Mouse (Mus musculus) embryo, embryonic 10 days (tissue): Measurements from ENCODE around the gene Bicd2.
"Not testable (repeated sequence)": the region's sequence is repeated elsewhere in the genome, so short reads cannot be mapped to it uniquely, and the experiment has no call there.

Experiments used
- DNase-seq: peaks from one replicate; pipeline ENCODE4 v3.0.0-alpha.2; 2015; ENCODE audit warnings: low spot score

The Bicd2 gene

DNA sequence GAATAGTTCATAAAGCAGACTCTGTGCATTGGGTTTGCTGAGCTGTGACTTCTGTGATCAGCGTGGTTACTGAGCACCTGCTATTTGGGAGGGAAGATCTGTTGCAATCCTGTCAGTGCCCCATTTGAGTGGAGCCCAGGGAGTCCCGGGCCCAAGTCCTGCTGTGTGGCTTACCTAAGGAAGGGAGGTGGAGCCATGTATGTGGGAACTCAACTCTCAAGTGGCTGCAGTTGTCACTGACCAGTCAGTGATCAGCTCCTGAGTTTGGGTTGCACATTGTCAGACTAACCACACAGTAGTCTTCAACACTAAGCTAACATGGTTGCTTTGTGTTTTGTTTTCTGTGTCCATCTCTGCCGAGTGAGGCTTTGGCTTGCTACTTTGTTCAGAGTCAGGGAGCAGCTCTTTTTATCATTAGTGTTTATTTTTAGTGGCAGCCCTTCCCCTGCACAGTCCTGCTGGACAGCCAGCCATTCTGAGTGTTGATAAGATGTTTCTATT, 19.6 kb downstream of the Bicd2 start:
- no peak for DNase-seq

DNA sequence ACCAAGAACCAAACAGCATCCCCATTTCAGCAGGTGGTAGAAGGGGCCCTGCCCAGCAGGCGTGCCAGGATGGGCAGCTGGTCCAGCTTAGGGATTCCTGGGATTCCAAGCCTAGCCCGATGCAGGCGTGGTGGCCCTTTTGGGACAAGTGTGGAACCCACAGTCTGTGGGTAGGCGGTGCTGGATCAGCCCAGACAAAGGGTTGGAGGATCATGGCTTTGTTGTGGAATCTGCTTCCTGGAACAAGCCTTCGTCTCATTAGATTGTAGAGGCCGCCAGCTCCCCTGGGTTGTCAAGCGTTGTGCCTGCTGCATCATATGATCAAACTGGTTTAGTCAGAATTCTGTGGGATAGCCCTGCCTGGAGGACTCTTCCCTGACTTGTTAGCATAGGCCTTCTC, 21.0 kb downstream of the Bicd2 start:
- no peak for DNase-seq

DNA sequence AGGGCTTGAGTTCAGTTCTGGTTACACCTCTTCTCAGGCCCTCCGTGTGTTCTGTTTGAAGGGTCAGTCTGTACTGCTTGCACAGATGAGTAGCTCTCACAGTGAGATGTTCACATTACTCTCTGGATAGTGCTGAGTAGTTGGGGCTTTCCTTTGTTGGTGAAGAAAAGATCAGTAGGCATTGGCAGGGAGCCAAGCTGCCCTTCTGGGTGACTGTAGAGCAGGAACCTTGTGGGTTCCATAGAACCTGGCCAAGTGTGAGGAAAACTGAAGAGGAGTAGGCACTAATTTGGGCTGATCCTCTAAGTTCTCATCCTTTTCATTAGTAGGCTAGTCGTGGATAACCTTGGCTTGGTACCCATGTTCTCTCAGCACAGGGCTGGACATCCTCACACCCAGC, 21.4 kb downstream of the Bicd2 start:
- DNase-seq = no peak

DNA sequence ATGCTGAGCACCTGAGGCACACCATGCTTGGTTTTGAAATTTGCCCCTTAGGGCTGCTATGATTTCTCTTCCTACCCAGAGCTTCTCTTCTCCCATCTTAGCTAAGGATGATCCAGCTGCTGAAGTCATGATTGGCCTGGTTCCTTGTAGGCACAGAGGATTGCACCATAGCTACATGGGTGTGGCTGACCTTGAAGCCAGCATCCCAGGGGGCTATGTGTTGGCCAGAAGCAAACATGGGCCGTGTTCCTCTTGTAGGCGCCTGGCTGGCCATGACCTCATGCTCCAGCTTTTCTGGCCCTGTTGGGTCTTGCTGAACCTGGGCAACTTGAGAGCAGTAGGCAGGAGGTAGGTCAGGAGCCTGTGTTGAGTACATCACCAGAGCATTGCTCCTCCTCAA, 23.3 kb downstream of the Bicd2 start:
- no peak for DNase-seq

DNA sequence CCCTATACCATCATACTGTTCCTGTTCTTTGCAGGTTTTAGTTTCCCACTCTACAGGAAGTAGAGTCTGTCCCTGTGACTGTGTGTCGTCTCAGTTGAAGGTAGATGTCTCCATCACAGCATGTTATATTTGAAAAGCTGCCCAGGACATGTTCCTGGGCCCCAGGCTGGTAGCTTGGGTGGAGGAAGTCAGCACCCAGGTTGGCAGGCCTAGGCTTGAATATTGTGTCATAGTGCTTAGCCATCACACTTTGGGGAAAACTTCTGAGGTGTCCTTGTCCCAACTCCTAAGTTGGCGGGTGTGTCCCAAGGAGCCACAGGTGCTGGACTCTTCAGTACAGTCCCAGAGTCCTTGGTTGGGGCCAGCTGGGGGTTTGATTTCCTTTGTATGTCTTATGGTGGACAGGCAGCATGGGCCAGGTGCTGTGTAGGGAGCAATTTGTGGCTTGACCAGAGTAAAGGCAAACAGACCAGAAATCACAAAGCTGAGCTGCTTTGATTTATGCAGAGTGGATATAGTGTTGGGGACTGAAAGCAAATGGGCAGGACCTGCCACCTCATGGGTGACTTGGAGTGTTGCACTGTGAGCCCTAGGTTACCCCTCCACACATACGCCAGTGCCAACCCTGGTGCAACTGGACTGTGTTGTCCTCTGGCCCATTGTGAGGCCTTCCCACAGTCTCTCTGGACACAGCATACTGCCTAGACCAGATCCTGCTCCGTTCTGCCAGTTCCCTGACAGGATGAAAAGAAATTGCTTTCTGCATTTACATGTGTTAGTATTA, 26.5 kb downstream of the Bicd2 start:
- DNase-seq = no peak

DNA sequence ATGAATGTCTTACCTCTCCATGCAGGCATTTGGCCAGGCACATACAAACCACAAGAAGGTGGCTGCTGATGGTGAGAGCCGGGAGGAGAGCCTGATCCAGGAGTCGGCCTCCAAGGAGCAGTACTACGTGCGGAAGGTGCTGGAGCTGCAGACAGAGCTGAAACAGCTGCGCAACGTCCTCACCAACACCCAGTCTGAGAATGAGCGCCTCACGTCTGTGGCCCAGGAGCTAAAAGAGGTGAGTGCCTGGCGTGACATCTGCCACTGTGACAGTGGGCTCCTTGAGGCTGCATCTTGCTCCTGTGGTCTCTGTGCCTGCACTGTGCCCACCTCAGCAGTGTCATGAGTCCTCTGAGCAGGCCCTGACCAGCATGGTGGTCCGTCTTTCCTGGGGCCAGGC, 28.0 kb downstream of the Bicd2 start:
- DNase-seq = no peak

DNA sequence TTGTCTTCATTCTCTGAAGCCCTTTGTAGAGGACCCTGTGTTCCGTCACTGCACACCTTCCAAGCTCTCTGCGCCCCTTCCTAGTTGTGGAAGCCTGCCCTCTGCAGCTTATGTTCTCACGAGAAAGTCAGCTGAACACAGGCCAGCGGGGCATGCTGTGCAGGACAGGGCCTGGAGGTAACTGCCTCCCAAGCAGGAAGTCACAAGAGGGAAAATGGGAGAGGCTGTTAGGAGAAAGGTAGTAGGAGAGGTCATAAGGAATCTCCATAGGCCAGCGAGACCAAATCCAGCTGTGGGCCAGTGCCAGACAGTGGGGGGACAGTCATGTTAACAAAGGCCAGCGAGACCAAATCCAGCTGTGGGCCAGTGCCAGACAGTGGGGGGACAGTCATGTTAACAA, 28.8 kb downstream of the Bicd2 start:
- not testable (repeated sequence) for DNase-seq

DNA sequence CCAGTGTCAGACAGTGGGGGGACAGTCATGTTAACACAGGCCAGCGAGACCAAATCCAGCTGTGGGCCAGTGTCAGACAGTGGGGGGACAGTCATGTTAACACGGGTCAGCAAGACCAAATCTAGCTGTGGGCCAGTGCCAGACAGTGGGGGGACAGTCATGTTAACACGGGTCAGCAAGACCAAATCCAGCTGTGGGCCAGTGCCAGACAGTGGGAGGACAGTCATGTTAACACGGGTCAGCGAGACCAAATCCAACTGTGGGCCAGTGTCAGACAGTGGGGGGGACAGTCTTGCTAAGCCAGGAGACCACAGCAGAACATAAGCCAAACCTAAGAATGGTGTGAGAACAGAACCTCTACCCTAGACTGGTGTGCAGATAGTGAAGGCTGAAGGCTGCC, 29.5 kb downstream of the Bicd2 start:
- not testable (repeated sequence) for DNase-seq

DNA sequence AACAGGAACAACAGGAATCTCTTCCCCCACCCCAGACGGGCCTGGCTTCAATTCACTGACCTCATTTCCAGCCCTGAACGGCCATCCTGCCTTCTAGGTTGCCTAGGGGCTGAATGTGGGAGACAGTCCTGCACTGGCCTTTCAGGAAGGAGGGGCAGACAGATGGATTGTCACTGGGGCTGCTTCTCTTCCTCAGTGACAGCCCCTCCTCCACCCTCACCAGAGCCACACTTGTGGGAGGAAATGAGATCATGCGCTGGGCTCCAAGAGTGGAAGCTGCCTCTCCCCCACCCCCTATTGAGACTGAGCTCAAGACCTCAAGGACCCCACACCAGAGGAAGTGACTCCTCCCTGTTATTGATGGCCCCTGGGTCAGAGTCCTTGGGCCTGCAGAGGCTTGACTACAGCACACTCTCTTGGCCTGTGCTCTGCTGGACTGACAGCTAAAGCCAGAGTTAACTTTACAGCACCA, 30.1 kb downstream of the Bicd2 start:
- DNase-seq = peak; percentile 76

DNA sequence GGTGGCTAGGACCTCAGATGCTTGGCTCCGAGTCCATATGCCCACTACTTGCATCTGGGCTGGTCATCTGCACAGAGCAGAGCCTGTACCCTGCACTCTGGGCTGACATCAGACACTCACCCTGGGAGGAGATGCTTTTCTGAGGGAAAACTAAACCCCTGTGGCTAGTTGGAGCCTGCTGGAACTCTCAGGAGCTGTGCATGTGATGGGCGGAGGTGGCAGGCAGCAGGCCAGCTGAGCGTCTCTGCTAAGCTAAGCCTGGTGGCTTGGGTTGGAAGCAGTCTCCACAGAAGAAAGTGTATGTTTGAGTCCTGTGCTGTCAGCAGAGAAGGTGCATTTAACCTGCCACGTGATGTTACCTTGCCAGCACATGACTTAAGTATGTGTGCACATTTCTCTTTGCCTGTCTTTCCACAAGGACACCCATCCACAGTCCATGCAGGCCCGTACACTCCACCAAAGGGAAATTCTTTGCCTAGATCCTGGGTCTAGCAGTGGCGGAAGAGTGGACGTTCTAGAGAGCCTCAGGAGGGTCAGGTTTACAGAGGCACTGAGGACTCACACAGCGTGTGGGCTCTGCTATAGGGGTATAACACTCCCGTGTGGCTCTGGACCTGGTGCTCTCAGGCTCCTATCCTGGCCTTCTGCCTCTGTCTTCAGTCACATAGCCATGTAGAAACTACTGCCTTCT, 31.1 kb downstream of the Bicd2 start:
- no peak for DNase-seq

DNA sequence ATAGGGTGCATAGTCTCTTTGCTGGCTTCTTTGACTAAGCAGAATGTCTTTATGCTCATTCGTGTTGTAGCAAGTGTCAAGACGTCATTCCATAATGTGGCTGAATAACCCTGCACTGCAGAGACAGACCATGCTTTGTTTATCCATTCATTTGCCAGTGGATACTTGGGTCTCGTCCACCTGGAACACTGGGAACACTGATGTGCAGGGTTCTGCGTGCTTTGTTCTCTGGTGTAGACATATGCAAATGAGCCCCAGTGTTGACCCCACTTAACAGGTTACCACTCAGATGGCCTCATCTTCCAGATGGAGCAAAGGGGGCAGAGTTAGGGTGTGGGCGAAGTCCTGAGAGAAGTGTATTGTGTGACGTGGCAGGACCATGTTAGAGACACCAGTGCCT, 32.9 kb downstream of the Bicd2 start:
- no peak for DNase-seq

DNA sequence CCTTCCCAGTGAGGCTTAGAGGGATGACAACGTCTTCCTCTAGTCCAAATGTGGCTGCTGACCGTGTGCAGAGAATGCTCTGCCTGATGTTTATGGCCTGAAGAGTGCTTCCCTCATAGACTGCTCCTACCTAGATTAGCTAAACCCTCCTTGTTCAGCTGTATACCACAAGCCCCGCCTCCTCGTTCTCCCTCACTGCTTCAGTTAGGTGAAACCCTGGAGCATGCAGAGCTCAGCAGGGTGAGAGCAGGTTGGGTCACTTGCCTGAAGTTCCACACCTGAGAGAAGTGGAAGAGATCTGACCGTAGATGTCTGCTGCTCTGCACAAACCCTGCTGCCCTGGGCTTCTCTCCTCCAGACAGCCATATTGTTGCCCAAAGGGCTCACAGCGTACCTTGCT, 33.3 kb downstream of the Bicd2 start:
- DNase-seq = no peak

DNA sequence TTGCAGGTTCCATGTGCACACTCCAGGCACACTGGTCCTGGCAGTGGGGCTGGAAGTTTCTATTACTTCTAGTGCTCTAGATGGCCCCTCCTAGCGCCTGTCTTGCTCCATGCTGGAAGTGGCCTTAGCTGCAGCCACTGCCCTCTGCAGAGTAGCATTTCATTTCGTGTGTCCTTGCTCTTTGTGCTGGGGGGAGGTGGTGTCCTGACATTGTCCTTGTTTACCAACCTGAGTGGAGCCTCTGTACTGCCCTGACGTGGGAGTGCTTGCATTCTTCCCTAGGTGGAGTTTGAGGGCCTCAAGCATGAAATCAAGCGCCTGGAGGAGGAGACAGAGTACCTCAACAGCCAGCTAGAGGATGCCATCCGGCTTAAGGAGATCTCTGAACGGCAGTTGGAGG, 36.2 kb downstream of the Bicd2 start:
- DNase-seq = no peak

DNA sequence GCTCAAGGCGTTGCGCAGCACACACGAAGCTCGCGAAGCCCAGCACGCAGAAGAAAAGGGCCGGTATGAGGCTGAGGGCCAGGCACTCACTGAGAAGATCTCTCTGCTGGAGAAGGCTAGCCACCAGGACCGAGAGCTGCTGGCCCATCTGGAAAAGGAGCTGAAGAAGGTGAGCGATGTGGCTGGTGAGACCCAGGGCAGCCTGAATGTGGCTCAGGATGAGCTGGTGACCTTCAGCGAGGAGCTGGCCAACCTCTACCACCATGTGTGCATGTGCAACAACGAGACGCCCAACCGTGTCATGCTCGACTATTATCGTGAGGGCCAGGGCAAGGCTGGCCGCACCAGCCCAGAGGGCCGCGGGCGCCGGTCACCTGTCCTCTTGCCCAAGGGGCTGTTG, 37.9 kb downstream of the Bicd2 start:
- no peak for DNase-seq

DNA sequence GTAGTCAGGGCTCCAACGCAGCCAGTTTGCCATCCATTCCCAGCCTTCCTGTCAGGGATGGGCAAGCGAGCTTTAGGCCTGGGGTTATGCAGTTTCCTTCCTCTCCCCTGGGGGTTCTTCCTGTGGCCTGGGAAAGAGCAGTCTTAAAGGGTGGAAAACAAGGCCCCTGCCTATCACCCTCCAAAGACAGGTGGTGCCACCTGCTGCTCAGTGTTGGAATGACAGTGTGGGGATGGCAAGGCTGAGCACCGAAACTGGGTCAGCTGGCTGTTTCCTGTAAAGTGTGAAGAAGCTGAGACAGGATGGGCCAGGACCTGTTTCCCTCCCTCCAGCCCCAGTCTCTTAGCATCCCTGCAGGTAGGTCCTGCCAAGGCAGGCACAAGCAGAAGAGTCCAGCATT, 39.8 kb downstream of the Bicd2 start:
- peak; percentile 88 for DNase-seq

DNA sequence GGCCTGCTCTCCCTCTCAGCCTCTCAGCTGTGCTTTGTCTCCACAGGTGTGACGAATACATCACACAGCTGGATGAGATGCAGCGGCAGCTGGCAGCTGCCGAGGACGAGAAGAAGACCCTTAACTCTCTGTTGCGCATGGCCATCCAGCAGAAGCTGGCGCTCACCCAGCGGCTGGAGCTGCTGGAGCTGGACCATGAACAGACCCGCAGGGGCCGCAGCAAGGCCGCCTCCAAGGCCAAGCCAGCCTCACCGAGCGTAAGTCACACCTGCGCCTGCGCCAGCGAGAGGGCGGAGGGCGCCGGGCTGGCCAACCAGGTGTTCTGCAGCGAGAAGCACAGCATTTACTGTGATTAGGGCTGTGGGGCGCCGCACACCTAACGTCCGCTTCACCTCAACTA, 41.6 kb downstream of the Bicd2 start:
- no peak for DNase-seq

DNA sequence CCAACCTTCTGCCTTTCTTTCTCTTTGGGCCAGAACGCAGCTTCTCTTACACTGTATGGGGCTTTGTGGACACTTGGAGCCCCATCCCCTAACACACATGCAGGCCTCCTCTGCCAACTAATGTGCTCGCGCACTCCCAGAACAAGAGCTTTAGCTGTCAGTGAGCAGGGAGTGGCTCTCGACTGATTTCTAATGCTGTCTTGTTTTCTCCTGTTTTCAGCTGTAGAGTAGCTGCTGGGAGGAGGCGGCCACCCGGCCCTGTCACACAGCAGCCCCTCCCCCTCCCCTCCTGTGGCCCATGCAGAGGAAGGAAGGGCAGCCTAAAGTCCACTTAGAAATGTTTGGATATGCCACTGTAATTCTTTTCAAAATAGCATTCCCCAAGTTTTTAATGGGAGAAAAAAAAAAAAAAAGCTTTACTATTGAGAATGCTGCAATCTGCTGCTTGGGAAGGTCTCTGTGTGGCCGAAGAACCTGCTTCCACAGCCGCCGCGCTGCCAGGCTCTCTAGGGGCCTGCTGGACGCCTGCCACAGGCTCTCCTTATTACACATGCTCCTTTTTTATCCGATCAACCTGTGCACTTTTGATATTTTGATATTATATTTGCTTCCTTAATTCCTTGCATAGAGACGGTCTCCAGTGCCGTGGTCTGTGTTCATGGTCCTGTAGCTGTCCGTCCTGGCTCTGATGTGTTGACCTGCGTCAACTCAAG, 43.5 kb downstream of the Bicd2 start:
- no peak for DNase-seq

DNA sequence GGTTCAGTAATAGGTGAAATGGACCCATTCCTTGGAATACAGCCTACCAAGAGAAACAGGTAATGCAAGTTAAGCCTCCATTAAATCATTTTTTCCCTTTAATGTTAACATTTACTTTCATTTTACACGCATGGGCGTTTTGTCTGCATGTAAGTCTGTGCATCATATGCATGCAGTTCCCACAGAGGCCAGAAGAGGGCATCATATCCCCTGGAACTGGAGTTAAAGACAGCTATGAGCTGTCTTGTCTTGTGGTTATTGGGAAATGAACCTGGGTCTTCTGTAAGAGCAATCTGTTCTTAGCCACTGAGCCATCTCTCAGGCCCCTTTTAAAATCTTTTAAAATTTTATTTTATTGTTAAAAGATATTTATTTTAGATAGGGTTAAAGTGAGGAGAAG, 50.0 kb downstream of the Bicd2 start:
- no peak for DNase-seq

DNA sequence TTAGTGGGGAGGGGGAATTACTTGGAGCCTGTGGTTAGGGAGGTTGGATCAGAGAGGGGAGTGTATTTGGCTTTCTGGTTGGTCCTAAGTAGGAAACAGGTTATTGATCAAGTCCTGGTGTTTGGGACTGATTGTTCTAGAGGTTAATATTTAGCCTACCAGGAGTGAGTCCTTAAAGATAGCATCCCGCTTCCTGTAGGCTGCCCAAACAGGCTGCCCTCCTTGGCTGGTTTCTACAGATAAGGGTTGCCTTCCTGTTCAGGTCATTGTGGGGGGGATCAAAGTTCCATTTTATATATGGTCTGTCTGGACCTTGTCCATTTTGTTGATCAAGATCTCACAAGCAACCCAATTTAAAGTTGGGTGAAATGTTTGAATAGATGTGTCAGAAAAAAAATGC, 52.2 kb downstream of the Bicd2 start:
- no peak for DNase-seq

DNA sequence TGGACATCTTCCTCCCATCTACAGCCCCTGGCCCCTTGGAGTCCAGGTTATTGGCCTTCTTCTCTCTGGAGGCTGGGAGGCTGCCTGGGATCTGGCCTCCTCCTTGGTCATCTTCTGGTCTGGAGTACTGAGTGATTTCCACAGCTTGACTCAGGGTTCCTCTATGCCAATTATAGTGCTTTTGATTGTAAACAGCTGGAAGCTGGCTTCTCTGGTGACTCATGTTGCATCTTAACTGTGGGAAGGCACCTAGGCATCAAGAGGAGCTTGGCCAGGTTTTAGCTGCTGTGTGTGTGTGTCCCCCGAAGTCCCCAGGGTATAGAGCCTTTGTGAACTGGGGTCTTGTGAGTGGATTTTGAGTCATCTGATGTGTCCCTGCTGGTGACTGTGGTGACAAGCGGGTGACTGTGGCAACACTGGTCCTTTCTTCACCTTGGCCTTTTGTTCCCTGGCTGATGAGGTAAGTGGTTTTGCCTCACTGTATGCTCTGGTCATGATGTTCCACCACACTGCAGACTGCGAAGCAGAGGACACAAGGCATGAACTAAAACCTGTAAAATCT, 53.6 kb downstream of the Bicd2 start:
- DNase-seq = no peak

DNA sequence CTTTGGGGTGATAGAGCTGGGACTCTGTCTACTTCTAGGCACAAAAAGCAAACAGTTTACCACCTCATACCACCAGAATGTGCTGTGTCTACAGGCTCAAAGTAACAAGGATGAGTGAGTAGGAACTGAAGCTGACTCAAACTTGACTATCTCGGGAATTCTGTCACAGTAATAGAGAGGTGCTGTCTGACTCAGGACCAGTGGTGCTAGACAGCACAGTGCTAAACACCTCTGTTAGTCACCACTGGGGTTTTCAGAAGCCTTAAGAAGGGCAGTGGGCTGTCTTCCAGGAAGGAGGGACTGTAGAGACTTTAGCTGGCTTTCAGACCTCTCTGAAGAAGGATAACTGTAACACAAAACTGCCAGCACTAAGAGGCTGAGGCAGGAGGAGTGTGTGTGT, 55.4 kb downstream of the Bicd2 start:
- DNase-seq = no peak

DNA sequence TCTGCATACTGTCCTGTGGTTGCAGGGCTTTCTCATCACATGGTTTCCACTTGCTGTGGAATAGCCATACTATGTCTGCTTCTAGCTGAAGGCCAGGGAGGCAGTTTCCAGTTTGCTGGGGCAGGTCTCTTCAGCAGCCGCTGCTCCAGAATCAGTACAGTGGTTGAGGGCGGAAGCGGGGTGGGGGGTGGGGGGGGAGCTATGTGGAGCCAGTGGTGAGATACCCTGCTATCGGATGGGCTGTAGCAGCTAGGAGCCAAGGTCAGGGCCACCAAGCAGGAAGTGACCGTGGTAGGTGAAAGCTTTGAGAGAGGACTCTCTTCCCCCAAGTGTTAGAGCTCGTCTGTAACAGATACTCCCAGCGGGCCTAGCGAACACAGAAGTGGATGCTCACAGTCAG, 56.8 kb downstream of the Bicd2 start:
- no peak for DNase-seq

DNA sequence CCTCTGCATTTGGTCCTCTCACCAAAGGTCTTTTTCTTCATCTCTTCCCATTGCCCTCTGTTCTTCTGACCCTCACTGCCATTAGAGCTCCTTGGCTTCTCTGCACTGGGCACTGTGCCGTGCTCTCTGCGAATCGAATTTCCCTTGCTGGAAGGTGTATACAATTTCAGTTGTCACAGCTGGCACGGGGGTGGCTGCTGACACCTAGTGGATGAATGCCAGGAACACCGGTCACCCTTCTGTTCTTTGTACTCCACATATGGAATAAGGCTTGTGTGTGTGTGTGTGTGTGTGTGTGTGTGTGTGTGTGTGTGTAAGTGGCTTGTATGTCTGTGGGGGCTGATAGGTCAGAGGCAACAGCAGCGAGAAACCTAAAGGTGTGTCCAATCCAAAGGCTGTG, 58.8 kb downstream of the Bicd2 start:
- DNase-seq = peak; percentile 59
